Mouse (Mus musculus): ENCODE measurements around the gene Hexa.
A peak's percentile ranks its signal among the peaks of the same experiment; 100 is the strongest.

Gene Hexa

GRCm38 (mm10) chr9:59565600-59565999 lies 26.3 kb downstream of the Hexa start:
- DNase-seq = peak; percentile 72 to 87

- DNase-seq = peak; percentile 35 to 63
Measured at GRCm38 (mm10) chr9:59567111-59567510, 27.8 kb downstream of the Hexa start.

GRCm38 (mm10) chr9:59571852-59572251 lies 32.5 kb downstream of the Hexa start:
- DNase-seq = no peak

- DNase-seq = no peak
Measured at GRCm38 (mm10) chr9:59577401-59577800, 38.1 kb downstream of the Hexa start.

GRCm38 (mm10) chr9:59577844-59578504 lies 38.6 kb downstream of the Hexa start, which contains the start of gene Celf6:
Celf6 (plus strand) TSS chr9:59577917.
- peak; percentile 39 to 43 for DNase-seq

- no peak for DNase-seq
Measured at GRCm38 (mm10) chr9:59578505-59578867, 39.1 kb downstream of the Hexa start.

GRCm38 (mm10) chr9:59584871-59585308 lies 45.5 kb downstream of the Hexa start:
- DNase-seq = peak; percentile 33 to 61

- no peak for DNase-seq
Measured at GRCm38 (mm10) chr9:59588252-59588651, 48.9 kb downstream of the Hexa start.

GRCm38 (mm10) chr9:59588710-59589671 lies 49.7 kb downstream of the Hexa start:
- no peak for DNase-seq

- DNase-seq = no peak
Measured at GRCm38 (mm10) chr9:59589703-59590439, 50.5 kb downstream of the Hexa start.

- DNase-seq = no peak
Measured at GRCm38 (mm10) chr9:59601661-59602060, 62.3 kb downstream of the Hexa start.

GRCm38 (mm10) chr9:59605967-59606366 lies 66.6 kb downstream of the Hexa start:
- DNase-seq = no peak

GRCm38 (mm10) chr9:59610950-59611349 lies 71.6 kb downstream of the Hexa start:
- DNase-seq = no peak

Measured in spleen, adult 18-20 months (tissue).